Mouse (Mus musculus): ENCODE measurements at regions not wholly inside any gene's neighbourhood (a gene's known extent, or its start where the extent isn't known, plus 50 kb on each side); places are given as distances from the start of the nearest gene placed in this dataset.

DNA sequence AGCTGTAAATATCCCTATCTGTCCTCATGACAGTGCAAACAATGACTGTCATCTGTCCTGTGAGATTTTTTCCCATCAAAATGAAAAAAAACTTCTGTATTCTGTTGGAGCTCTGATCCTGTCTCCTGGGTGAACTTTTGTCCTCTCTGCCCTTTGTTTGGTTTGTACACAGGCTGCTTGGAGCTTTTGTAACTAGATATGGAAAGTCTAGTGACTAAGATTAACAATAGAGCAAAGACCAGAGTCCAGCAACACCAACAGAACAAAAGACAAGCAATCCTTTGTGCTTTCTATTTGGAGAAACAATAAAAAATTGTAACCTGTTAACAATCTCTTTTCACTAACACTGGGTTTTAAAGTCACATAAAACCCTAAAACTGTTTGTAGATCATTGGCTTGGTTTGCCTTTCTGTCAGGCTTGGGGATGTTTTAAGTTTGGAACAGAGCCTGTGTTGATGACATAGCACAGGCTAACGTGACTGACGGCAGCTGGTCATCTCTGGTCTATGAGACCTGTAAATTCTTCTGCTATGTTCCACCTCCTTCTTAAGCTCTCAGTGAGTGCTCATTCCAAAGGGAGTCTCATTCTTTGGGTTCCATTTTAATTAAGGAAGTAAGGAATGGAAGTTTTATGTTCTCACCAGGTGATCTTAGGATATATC, 219.8 kb downstream of the Gm9733 start:
- H3K4me1 ChIP-seq (replicated peaks; ENCODE audit: control insufficient read depth, insufficient read depth, low read length) = no peaks in the 10 kb centered on the region
- no peak overlapping the region for H3K27ac ChIP-seq (ENCODE audit: low read depth, low read length)
- no peaks in the 10 kb centered on the region for H3K36me3 ChIP-seq (ENCODE audit: control insufficient read depth, insufficient read depth, low read length)
- ATAC-seq (ENCODE audit: low FRiP score) (no peak), DNase-seq (ENCODE audit: low spot score) (no peak)
- H3K4me2 ChIP-seq (replicated peaks; ENCODE audit: low read depth, low read length) = no peak overlapping the region
- WGBS = 20% methylated on average over 2 of the region's 2 CpGs
- H3K9me3 ChIP-seq (ENCODE audit: control insufficient read depth, low read length) = no peaks in the 10 kb centered on the region
- no peak overlapping the region for H3K9ac ChIP-seq (ENCODE audit: low read depth, low read length)
- H3K27me3 ChIP-seq (ENCODE audit: control insufficient read depth, insufficient read depth, low read length) = no peaks in the 10 kb centered on the region
- no peak overlapping the region for H3K4me3 ChIP-seq (ENCODE audit: low read depth, low read length)

- DNase-seq (ENCODE audit: low spot score) (no peak), ATAC-seq (ENCODE audit: low FRiP score) (no peak)
- no peak overlapping the region for H3K4me2 ChIP-seq (replicated peaks; ENCODE audit: low read depth, low read length)
- H3K27ac ChIP-seq (ENCODE audit: low read depth, low read length) = no peak overlapping the region
- WGBS = 40% methylated on average over 3 of the region's 3 CpGs
- H3K9me3 ChIP-seq (ENCODE audit: control insufficient read depth, low read length) = no peaks in the 10 kb centered on the region
- no peak overlapping the region for H3K4me3 ChIP-seq (ENCODE audit: low read depth, low read length)
- no peak overlapping the region for H3K9ac ChIP-seq (ENCODE audit: low read depth, low read length)
- no peaks in the 10 kb centered on the region for H3K4me1 ChIP-seq (replicated peaks; ENCODE audit: control insufficient read depth, insufficient read depth, low read length)
- H3K27me3 ChIP-seq (ENCODE audit: control insufficient read depth, insufficient read depth, low read length) = no peaks in the 10 kb centered on the region
- no peaks in the 10 kb centered on the region for H3K36me3 ChIP-seq (ENCODE audit: control insufficient read depth, insufficient read depth, low read length)
Measured at GRCm38 (mm10) chr3:15118634-15119356, 213.3 kb downstream of the Gm9733 start.

GRCm38 (mm10) chr3:15126736-15127135, 205.4 kb downstream of the Gm9733 start:
- H3K4me1 ChIP-seq (replicated peaks; ENCODE audit: control insufficient read depth, insufficient read depth, low read length) = no peaks in the 10 kb centered on the region
- DNase-seq (ENCODE audit: low spot score) (no peak), ATAC-seq (ENCODE audit: low FRiP score) (no peak)
- no peak overlapping the region for H3K9ac ChIP-seq (ENCODE audit: low read depth, low read length)
- no peak overlapping the region for H3K4me2 ChIP-seq (replicated peaks; ENCODE audit: low read depth, low read length)
- 76% methylated on average over 4 of the region's 4 CpGs for WGBS
- H3K27ac ChIP-seq (ENCODE audit: low read depth, low read length) = no peak overlapping the region
- no peaks in the 10 kb centered on the region for H3K36me3 ChIP-seq (ENCODE audit: control insufficient read depth, insufficient read depth, low read length)
- no peak overlapping the region for H3K4me3 ChIP-seq (ENCODE audit: low read depth, low read length)
- no peaks in the 10 kb centered on the region for H3K27me3 ChIP-seq (ENCODE audit: control insufficient read depth, insufficient read depth, low read length)
- no peaks in the 10 kb centered on the region for H3K9me3 ChIP-seq (ENCODE audit: control insufficient read depth, low read length)

DNA sequence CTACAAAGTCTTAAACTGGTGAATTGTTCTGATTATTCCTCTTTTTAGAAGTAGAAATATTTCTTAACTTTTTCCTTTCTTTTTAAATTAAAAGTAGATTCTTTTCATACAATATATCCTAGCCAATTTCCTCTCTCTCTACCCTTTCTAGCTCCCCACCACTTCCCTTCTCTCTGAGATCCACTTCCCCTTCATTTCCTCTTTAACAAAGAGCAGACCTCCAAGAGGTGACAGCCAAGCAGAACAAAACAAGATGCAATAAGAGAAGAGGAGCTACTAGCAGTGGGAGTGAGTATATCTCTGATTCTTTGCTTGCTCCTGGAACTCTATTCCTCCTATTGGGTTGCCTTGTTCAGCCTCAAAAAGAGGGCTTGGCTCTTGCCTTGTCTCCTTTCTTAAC, 203.7 kb downstream of the Gm9733 start:
- H3K27me3 ChIP-seq (ENCODE audit: control insufficient read depth, insufficient read depth, low read length) = no peaks in the 10 kb centered on the region
- H3K4me1 ChIP-seq (replicated peaks; ENCODE audit: control insufficient read depth, insufficient read depth, low read length) = no peaks in the 10 kb centered on the region
- no peak overlapping the region for H3K27ac ChIP-seq (ENCODE audit: low read depth, low read length)
- H3K4me2 ChIP-seq (replicated peaks; ENCODE audit: low read depth, low read length) = no peak overlapping the region
- ATAC-seq (ENCODE audit: low FRiP score) (no peak), DNase-seq (ENCODE audit: low spot score) (no peak)
- no peak overlapping the region for H3K9ac ChIP-seq (ENCODE audit: low read depth, low read length)
- H3K4me3 ChIP-seq (ENCODE audit: low read depth, low read length) = no peak overlapping the region
- H3K9me3 ChIP-seq (ENCODE audit: control insufficient read depth, low read length) = no peaks in the 10 kb centered on the region
- no peaks in the 10 kb centered on the region for H3K36me3 ChIP-seq (ENCODE audit: control insufficient read depth, insufficient read depth, low read length)

- H3K27me3 ChIP-seq (ENCODE audit: control insufficient read depth, insufficient read depth, low read length) = no peaks in the 10 kb centered on the region
- no peak overlapping the region for H3K9ac ChIP-seq (ENCODE audit: low read depth, low read length)
- H3K4me2 ChIP-seq (replicated peaks; ENCODE audit: low read depth, low read length) = no peak overlapping the region
- H3K27ac ChIP-seq (ENCODE audit: low read depth, low read length) = no peak overlapping the region
- ATAC-seq (ENCODE audit: low FRiP score) (no peak), DNase-seq (ENCODE audit: low spot score) (no peak)
- no peak overlapping the region for H3K4me3 ChIP-seq (ENCODE audit: low read depth, low read length)
- WGBS = 85% methylated on average over 3 of the region's 3 CpGs
- H3K9me3 ChIP-seq (ENCODE audit: control insufficient read depth, low read length) = no peaks in the 10 kb centered on the region
- H3K4me1 ChIP-seq (replicated peaks; ENCODE audit: control insufficient read depth, insufficient read depth, low read length) = no peaks in the 10 kb centered on the region
- H3K36me3 ChIP-seq (ENCODE audit: control insufficient read depth, insufficient read depth, low read length) = no peaks in the 10 kb centered on the region
Measured at GRCm38 (mm10) chr3:15128960-15129359, 203.1 kb downstream of the Gm9733 start.

- DNase-seq (ENCODE audit: low spot score) (no peak), ATAC-seq (ENCODE audit: low FRiP score) (no peak)
- Histone ChIP-seq H3K36me3 (ENCODE audit: control insufficient read depth, insufficient read depth, low read length) (no peaks in the 10 kb centered on the region), H3K4me2 (replicated peaks; ENCODE audit: low read depth, low read length) (no peak overlapping the region), H3K27me3 (ENCODE audit: control insufficient read depth, insufficient read depth, low read length) (no peaks in the 10 kb centered on the region), H3K9me3 (ENCODE audit: control insufficient read depth, low read length) (no peaks in the 10 kb centered on the region), H3K27ac (ENCODE audit: low read depth, low read length) (no peak overlapping the region), H3K4me3 (ENCODE audit: low read depth, low read length) (no peak overlapping the region), H3K4me1 (replicated peaks; ENCODE audit: control insufficient read depth, insufficient read depth, low read length) (no peaks in the 10 kb centered on the region), H3K9ac (ENCODE audit: low read depth, low read length) (no peak overlapping the region)
- 87% methylated on average over 8 of the region's 9 CpGs for WGBS
Measured at GRCm38 (mm10) chr3:15129729-15130369, 202.3 kb downstream of the Gm9733 start.

GRCm38 (mm10) chr3:15132136-15132535, 200.0 kb downstream of the Gm9733 start:
- 80% methylated on average over 5 of the region's 5 CpGs for WGBS
- no peak overlapping the region for H3K4me2 ChIP-seq (replicated peaks; ENCODE audit: low read depth, low read length)

GRCm38 (mm10) chr3:15139550-15139949, 192.6 kb downstream of the Gm9733 start:
- 93% methylated on average over 1 of the region's 1 CpGs for WGBS

More at GRCm38 (mm10) chr3:15132136-15132535, 200.0 kb downstream of the Gm9733 start:
- Histone ChIP-seq H3K27ac (ENCODE audit: low read depth, low read length) (no peak overlapping the region), H3K4me1 (replicated peaks; ENCODE audit: control insufficient read depth, insufficient read depth, low read length) (no peaks in the 10 kb centered on the region), H3K9ac (ENCODE audit: low read depth, low read length) (no peak overlapping the region), H3K9me3 (ENCODE audit: control insufficient read depth, low read length) (no peaks in the 10 kb centered on the region), H3K4me3 (ENCODE audit: low read depth, low read length) (no peak overlapping the region), H3K27me3 (ENCODE audit: control insufficient read depth, insufficient read depth, low read length) (no peaks in the 10 kb centered on the region), H3K36me3 (ENCODE audit: control insufficient read depth, insufficient read depth, low read length) (no peaks in the 10 kb centered on the region)
- DNase-seq (ENCODE audit: low spot score) = no peak
- no peak for ATAC-seq (ENCODE audit: low FRiP score)

DNA sequence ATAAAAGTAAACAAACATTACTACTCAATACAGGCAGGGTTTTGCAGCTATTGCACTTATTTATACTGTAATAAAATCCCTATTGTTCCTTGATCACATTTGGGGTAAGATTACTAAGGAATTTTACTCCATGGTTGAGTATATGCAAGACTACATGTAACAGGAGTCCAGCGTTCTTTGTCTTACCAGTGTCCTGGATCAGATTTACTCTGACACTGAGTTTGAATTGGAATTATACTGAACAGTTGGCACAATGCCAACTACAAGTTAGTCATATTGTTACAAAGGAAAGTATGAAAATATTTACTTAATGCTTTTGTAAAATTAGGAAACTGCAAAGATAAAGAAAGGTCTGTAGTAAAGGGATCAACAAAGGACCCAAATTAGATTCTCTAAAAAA, 178.4 kb downstream of the Gm9733 start:
- no peak overlapping the region for H3K4me2 ChIP-seq (replicated peaks; ENCODE audit: low read depth, low read length)

More at GRCm38 (mm10) chr3:15139550-15139949, 192.6 kb downstream of the Gm9733 start:
- Histone ChIP-seq H3K9me3 (ENCODE audit: control insufficient read depth, low read length) (no peaks in the 10 kb centered on the region), H3K27me3 (ENCODE audit: control insufficient read depth, insufficient read depth, low read length) (no peaks in the 10 kb centered on the region), H3K9ac (ENCODE audit: low read depth, low read length) (no peak overlapping the region), H3K36me3 (ENCODE audit: control insufficient read depth, insufficient read depth, low read length) (no peaks in the 10 kb centered on the region), H3K4me3 (ENCODE audit: low read depth, low read length) (no peak overlapping the region), H3K4me1 (replicated peaks; ENCODE audit: control insufficient read depth, insufficient read depth, low read length) (no peaks in the 10 kb centered on the region), H3K27ac (ENCODE audit: low read depth, low read length) (no peak overlapping the region), H3K4me2 (replicated peaks; ENCODE audit: low read depth, low read length) (no peak overlapping the region)
- DNase-seq (ENCODE audit: low spot score) (no peak), ATAC-seq (ENCODE audit: low FRiP score) (no peak)

More for the DNA sequence above, 178.4 kb downstream of the Gm9733 start:
- H3K27ac ChIP-seq (ENCODE audit: low read depth, low read length) = no peak overlapping the region
- no peak overlapping the region for H3K9ac ChIP-seq (ENCODE audit: low read depth, low read length)
- DNase-seq (ENCODE audit: low spot score) (no peak), ATAC-seq (ENCODE audit: low FRiP score) (no peak)
- WGBS = 86% methylated on average over 1 of the region's 1 CpGs
- no peaks in the 10 kb centered on the region for H3K9me3 ChIP-seq (ENCODE audit: control insufficient read depth, low read length)
- H3K4me1 ChIP-seq (replicated peaks; ENCODE audit: control insufficient read depth, insufficient read depth, low read length) = no peaks in the 10 kb centered on the region
- H3K4me3 ChIP-seq (ENCODE audit: low read depth, low read length) = no peak overlapping the region
- H3K36me3 ChIP-seq (ENCODE audit: control insufficient read depth, insufficient read depth, low read length) = no peaks in the 10 kb centered on the region
- H3K27me3 ChIP-seq (ENCODE audit: control insufficient read depth, insufficient read depth, low read length) = no peaks in the 10 kb centered on the region

Measured in hindbrain, embryonic 11.5 days (tissue).